Mouse (Mus musculus): ENCODE results near the gene Ppp6r1. TPM values are rescaled to one million over a fixed set of nuclear protein-coding genes. Genes with fewer than 3 reads are reported as not detected.

The Ppp6r1 gene
- polyA plus RNA-seq, 1 experiment from 2014 or later, result 8.1 TPM

DNA sequence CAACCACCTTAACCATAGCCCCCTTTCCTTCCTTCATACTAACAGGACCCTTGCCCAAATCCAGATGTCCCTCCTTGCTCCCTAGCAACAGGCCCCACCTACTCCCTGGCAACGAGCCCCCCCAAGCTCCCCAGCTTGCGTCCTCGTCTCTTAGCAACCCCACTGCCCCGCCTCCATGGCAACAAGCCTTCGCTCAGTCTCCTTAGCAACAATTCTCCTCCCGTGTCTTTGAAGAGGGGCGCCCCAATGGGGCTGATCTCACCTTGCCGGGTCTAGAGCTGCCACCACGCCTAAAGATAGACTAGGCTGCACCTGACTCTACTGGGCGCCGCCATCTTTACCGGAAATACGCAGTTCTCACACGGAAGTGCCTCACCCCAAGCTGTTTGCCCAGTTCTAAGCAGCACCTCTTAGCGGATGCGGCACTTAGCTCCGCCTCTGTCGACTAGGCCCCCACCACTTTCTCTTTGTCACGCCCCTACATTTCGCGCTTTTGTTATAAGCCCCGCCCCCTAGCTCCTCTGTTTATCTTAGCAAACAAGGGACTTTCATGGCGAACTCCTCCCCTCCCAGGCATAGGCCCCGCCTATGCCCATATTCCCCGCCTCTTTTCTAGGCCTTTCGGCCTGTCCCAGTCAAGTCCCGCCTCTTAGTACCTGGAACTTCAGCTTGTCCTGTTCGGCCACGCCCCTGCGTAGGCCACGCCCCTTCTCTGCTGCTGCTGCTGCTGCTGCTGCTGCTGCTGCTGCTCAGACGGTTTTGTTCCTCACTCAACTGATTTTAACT is 26.0 kb upstream of the Ppp6r1 start, which contains the start of gene Hspbp1:
TSS of gene Hspbp1 (minus strand) at position 437 of the 786 bp plus-strand sequence.
- peaks cover 24% of the 10 kb centered on the region for H3K36me3 ChIP-seq (ENCODE audit: control insufficient read depth, insufficient read depth, low read length)
- 0% methylated on average over 32 of the region's 32 CpGs for WGBS
- peak; percentile 96 for ATAC-seq (ENCODE audit: insufficient number of reproducible peaks, insufficient read depth, low FRiP score, low read depth)
- peak within 1 kb of the TSS; percentile 59 to 98 for H3K4me3 ChIP-seq (ENCODE audit: control insufficient read depth in 1 of 2, insufficient read depth in 1 of 2, low read depth in 1 of 2, low read length in 2 of 2)
- no peaks in the 10 kb centered on the region for H3K9me3 ChIP-seq (ENCODE audit: control insufficient read depth, low read length)
- H3K9ac ChIP-seq (ENCODE audit: low read length), result peak within 1 kb of the TSS; percentile 64
- H3K4me1 ChIP-seq (ENCODE audit: control insufficient read depth in 2 of 2, insufficient read depth in 2 of 2, low read length in 2 of 2), result peaks cover 4 to 7% of the 10 kb centered on the region in 2 experiments
- no peaks in the 10 kb centered on the region for H3K27me3 ChIP-seq (ENCODE audit: control insufficient read depth, insufficient read depth, low read length)
- peak within 1 kb of the TSS; percentile 88 for H3K4me2 ChIP-seq (ENCODE audit: low read length)
- peak within 1 kb of the TSS; percentile 43 to 63 for H3K27ac ChIP-seq (replicated peaks in 1 of 2; ENCODE audit: control insufficient read depth in 1 of 2, insufficient read depth in 1 of 2, low read depth in 2 of 2, low read length in 2 of 2)

GRCm38 (mm10) chr7:4684203-4684602 is 25.4 kb upstream of the Ppp6r1 start:
- H3K9me3 ChIP-seq (ENCODE audit: control insufficient read depth, low read length), result no peaks in the 10 kb centered on the region
- H3K27me3 ChIP-seq (ENCODE audit: control insufficient read depth, insufficient read depth, low read length), result no peaks in the 10 kb centered on the region
- 3% methylated on average over 13 of the region's 13 CpGs for WGBS
- peak overlapping the region; percentile 64 for H3K9ac ChIP-seq (ENCODE audit: low read length)
- peaks cover 28% of the 10 kb centered on the region for H3K36me3 ChIP-seq (ENCODE audit: control insufficient read depth, insufficient read depth, low read length)
- ATAC-seq (ENCODE audit: insufficient number of reproducible peaks, insufficient read depth, low FRiP score, low read depth), result no peak
- peaks cover 4 to 7% of the 10 kb centered on the region in 2 experiments for H3K4me1 ChIP-seq (ENCODE audit: control insufficient read depth in 2 of 2, insufficient read depth in 2 of 2, low read length in 2 of 2)
- peak overlapping the region; percentile 88 for H3K4me2 ChIP-seq (ENCODE audit: low read length)
- peak overlapping the region in 1 of 2 experiments; percentile 63; a peak in 1 of 4 replicates for H3K27ac ChIP-seq (replicated peaks in 1 of 2; ENCODE audit: control insufficient read depth in 1 of 2, insufficient read depth in 1 of 2, low read depth in 2 of 2, low read length in 2 of 2)
- H3K4me3 ChIP-seq (ENCODE audit: control insufficient read depth in 1 of 2, insufficient read depth in 1 of 2, low read depth in 1 of 2, low read length in 2 of 2), result peak overlapping the region; percentile 59 to 98

DNA sequence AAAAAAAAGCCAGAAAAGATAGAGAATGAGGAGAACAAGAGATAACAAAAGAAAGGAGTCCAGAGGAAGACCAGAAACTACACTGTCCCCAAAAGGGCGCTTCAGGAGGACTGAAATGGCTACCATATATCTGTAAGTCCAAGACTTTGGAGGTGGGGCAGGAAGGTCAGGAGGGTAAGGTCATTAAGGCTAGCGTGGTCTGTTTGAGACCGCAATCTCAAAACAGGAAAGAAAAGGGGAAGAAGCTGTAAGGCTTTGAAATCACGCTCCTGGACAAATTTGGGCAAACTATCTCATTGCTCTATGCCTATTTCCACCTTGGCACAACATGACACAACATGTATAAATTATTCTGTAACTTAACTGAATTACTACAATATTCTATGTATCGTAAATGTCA is 24.5 kb upstream of the Ppp6r1 start:
- no peak overlapping the region for H3K9ac ChIP-seq (ENCODE audit: low read length)
- peaks cover 4 to 7% of the 10 kb centered on the region in 2 experiments for H3K4me1 ChIP-seq (ENCODE audit: control insufficient read depth in 2 of 2, insufficient read depth in 2 of 2, low read length in 2 of 2)
- H3K36me3 ChIP-seq (ENCODE audit: control insufficient read depth, insufficient read depth, low read length), result peaks cover 34% of the 10 kb centered on the region
- WGBS, result 83% methylated on average over 5 of the region's 5 CpGs
- no peak overlapping the region for H3K4me2 ChIP-seq (ENCODE audit: low read length)
- H3K27ac ChIP-seq (replicated peaks in 1 of 2; ENCODE audit: control insufficient read depth in 1 of 2, insufficient read depth in 1 of 2, low read depth in 2 of 2, low read length in 2 of 2), result no peak overlapping the region
- no peak overlapping the region for H3K4me3 ChIP-seq (ENCODE audit: control insufficient read depth in 1 of 2, insufficient read depth in 1 of 2, low read depth in 1 of 2, low read length in 2 of 2)
- no peaks in the 10 kb centered on the region for H3K27me3 ChIP-seq (ENCODE audit: control insufficient read depth, insufficient read depth, low read length)
- no peaks in the 10 kb centered on the region for H3K9me3 ChIP-seq (ENCODE audit: control insufficient read depth, low read length)
- no peak for ATAC-seq (ENCODE audit: insufficient number of reproducible peaks, insufficient read depth, low FRiP score, low read depth)

- WGBS, result 67% methylated on average over 7 of the region's 7 CpGs
- Histone ChIP-seq H3K27me3 (ENCODE audit: control insufficient read depth, insufficient read depth, low read length) (no peaks in the 10 kb centered on the region), H3K9me3 (ENCODE audit: control insufficient read depth, low read length) (no peaks in the 10 kb centered on the region), H3K4me2 (ENCODE audit: low read length) (no peak overlapping the region), H3K4me1 (ENCODE audit: control insufficient read depth in 2 of 2, insufficient read depth in 2 of 2, low read length in 2 of 2) (no peaks in the 10 kb centered on the region; a peak in 2 of 4 replicates), H3K4me3 (ENCODE audit: control insufficient read depth in 1 of 2, insufficient read depth in 1 of 2, low read depth in 1 of 2, low read length in 2 of 2) (no peak overlapping the region), H3K27ac (replicated peaks in 1 of 2; ENCODE audit: control insufficient read depth in 1 of 2, insufficient read depth in 1 of 2, low read depth in 2 of 2, low read length in 2 of 2) (no peak overlapping the region), H3K36me3 (ENCODE audit: control insufficient read depth, insufficient read depth, low read length) (peaks cover 76% of the 10 kb centered on the region), H3K9ac (ENCODE audit: low read length) (no peak overlapping the region)
- ATAC-seq (ENCODE audit: insufficient number of reproducible peaks, insufficient read depth, low FRiP score, low read depth), result no peak
Observed at GRCm38 (mm10) chr7:4675200-4675599, 16.4 kb upstream of the Ppp6r1 start.

GRCm38 (mm10) chr7:4674114-4674731 is 15.4 kb upstream of the Ppp6r1 start:
- H3K27me3 ChIP-seq (ENCODE audit: control insufficient read depth, insufficient read depth, low read length), result no peaks in the 10 kb centered on the region
- H3K27ac ChIP-seq (replicated peaks in 1 of 2; ENCODE audit: control insufficient read depth in 1 of 2, insufficient read depth in 1 of 2, low read depth in 2 of 2, low read length in 2 of 2), result no peak overlapping the region
- H3K9ac ChIP-seq (ENCODE audit: low read length), result no peak overlapping the region
- ATAC-seq (ENCODE audit: insufficient number of reproducible peaks, insufficient read depth, low FRiP score, low read depth), result no peak
- H3K4me2 ChIP-seq (ENCODE audit: low read length), result no peak overlapping the region
- H3K36me3 ChIP-seq (ENCODE audit: control insufficient read depth, insufficient read depth, low read length), result peaks cover 73% of the 10 kb centered on the region
- no peaks in the 10 kb centered on the region; a peak in 2 of 4 replicates for H3K4me1 ChIP-seq (ENCODE audit: control insufficient read depth in 2 of 2, insufficient read depth in 2 of 2, low read length in 2 of 2)
- no peaks in the 10 kb centered on the region for H3K9me3 ChIP-seq (ENCODE audit: control insufficient read depth, low read length)
- no peak overlapping the region for H3K4me3 ChIP-seq (ENCODE audit: control insufficient read depth in 1 of 2, insufficient read depth in 1 of 2, low read depth in 1 of 2, low read length in 2 of 2)
- WGBS, result 90% methylated on average over 12 of the region's 12 CpGs

DNA sequence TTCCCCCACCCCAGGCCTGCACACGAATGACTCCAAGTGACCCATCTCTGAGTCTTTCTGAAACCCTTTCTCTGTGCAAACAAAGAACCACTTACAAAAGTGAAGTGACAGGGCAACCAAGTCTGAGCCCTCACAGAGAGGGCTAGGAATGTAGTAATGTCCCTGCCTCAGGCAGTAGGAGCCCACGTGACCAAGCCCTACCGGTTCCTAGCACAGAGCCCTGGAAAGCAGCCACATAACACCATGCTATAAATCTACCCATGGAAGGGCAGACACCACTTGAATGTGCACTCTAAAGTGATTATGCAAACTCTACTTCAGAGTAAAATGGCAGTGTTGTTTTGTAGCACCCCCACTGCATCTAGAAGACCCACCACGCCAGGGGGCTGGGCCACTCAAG is 13.1 kb upstream of the Ppp6r1 start:
- no peak for ATAC-seq (ENCODE audit: insufficient number of reproducible peaks, insufficient read depth, low FRiP score, low read depth)

DNA sequence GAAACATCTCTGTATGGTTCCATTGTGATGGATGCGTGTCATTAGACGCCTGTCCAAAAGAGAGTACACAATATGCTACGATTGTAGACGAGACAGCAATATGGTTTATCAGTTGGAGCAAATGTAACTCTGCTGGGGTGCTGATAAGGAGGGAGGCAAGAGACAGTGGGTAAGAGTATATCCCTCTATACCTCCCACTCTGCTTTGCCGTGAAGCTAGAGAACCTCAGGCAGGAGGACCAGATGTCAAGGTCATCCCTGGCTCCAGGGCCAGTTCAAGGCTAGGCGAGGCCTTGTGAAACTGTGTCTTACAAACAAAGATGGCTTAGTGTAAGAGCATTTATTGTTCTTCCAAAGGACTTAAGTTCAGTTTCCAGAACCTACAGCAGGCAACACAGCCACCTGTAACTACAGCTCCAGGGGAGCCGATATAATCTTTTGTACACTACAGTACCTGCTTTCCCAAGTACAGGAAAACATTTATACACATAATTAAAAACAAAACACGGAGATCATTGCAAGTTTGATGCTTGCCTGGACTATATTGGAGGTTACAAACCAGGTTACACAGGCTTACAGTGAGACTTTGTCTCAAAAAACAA is 11.9 kb upstream of the Ppp6r1 start:
- ATAC-seq (ENCODE audit: insufficient number of reproducible peaks, insufficient read depth, low FRiP score, low read depth), result no peak
- Histone ChIP-seq H3K4me1 (ENCODE audit: control insufficient read depth in 2 of 2, insufficient read depth in 2 of 2, low read length in 2 of 2) (no peaks in the 10 kb centered on the region; a peak in 2 of 4 replicates), H3K4me3 (ENCODE audit: control insufficient read depth in 1 of 2, insufficient read depth in 1 of 2, low read depth in 1 of 2, low read length in 2 of 2) (no peak overlapping the region), H3K36me3 (ENCODE audit: control insufficient read depth, insufficient read depth, low read length) (peaks cover 68% of the 10 kb centered on the region), H3K27ac (replicated peaks in 1 of 2; ENCODE audit: control insufficient read depth in 1 of 2, insufficient read depth in 1 of 2, low read depth in 2 of 2, low read length in 2 of 2) (no peak overlapping the region), H3K9ac (ENCODE audit: low read length) (no peak overlapping the region), H3K4me2 (ENCODE audit: low read length) (no peak overlapping the region), H3K9me3 (ENCODE audit: control insufficient read depth, low read length) (no peaks in the 10 kb centered on the region), H3K27me3 (ENCODE audit: control insufficient read depth, insufficient read depth, low read length) (no peaks in the 10 kb centered on the region)
- WGBS, result 87% methylated on average over 8 of the region's 8 CpGs

More for the DNA sequence above, 13.1 kb upstream of the Ppp6r1 start:
- Histone ChIP-seq H3K4me3 (ENCODE audit: control insufficient read depth in 1 of 2, insufficient read depth in 1 of 2, low read depth in 1 of 2, low read length in 2 of 2) (no peak overlapping the region), H3K9me3 (ENCODE audit: control insufficient read depth, low read length) (no peaks in the 10 kb centered on the region), H3K36me3 (ENCODE audit: control insufficient read depth, insufficient read depth, low read length) (peaks cover 70% of the 10 kb centered on the region), H3K27me3 (ENCODE audit: control insufficient read depth, insufficient read depth, low read length) (no peaks in the 10 kb centered on the region), H3K4me2 (ENCODE audit: low read length) (no peak overlapping the region), H3K9ac (ENCODE audit: low read length) (no peak overlapping the region), H3K27ac (replicated peaks in 1 of 2; ENCODE audit: control insufficient read depth in 1 of 2, insufficient read depth in 1 of 2, low read depth in 2 of 2, low read length in 2 of 2) (peak overlapping the region; percentile 60), H3K4me1 (ENCODE audit: control insufficient read depth in 2 of 2, insufficient read depth in 2 of 2, low read length in 2 of 2) (no peaks in the 10 kb centered on the region; a peak in 2 of 4 replicates)
- WGBS, result 65% methylated on average over 4 of the region's 4 CpGs
